Mouse (Mus musculus) left cerebral cortex, postnatal 4 days (tissue): ENCODE measurements around the gene Fig4. TPM values are rescaled to one million over a fixed set of nuclear protein-coding genes. Genes with fewer than 3 reads are reported as not detected.

ENCODE experiments used
- DNase-seq: peaks from one replicate; pipeline ENCODE4 v3.0.0-alpha.2; 2022
- intact Hi-C: fragments of 180-260 bp; cut with DNase I; formaldehyde crosslinking; loops from one replicate; pipeline ENCODE4 v1.15.1; 2025
- total RNA-seq, 2 experiments: library from RNA; stranded (reverse); gene quantifications; 2 replicates each; pipeline ENCODE4 v1.2.3; 2021

Gene Fig4
- total RNA-seq, 2 experiments from 2014 or later: 31.3 to 34.0 TPM

GRCm38 (mm10) chr10:41227626-41228025, 75.4 kb downstream of the Fig4 start:
- no peak for DNase-seq
- intact Hi-C loops: no loop called here

GRCm38 (mm10) chr10:41223499-41223898, 79.6 kb downstream of the Fig4 start:
- no peak for DNase-seq
- intact Hi-C loops: no loop called here

GRCm38 (mm10) chr10:41221204-41221603, 81.9 kb downstream of the Fig4 start:
- intact Hi-C loops: no loop called here
- peak; percentile 68 for DNase-seq

- intact Hi-C loops: no loop called here
- DNase-seq: no peak
Observed at GRCm38 (mm10) chr10:41218897-41219296, 84.2 kb downstream of the Fig4 start.

- no peak for DNase-seq
- intact Hi-C loops: no loop called here
Observed at GRCm38 (mm10) chr10:41214083-41214482, 89.0 kb downstream of the Fig4 start.

- intact Hi-C loops: no loop called here
- DNase-seq: no peak
Observed at GRCm38 (mm10) chr10:41209538-41209937, 93.5 kb downstream of the Fig4 start.

GRCm38 (mm10) chr10:41208860-41209377, 94.1 kb downstream of the Fig4 start:
- no peak for DNase-seq
- intact Hi-C loops: no loop called here

GRCm38 (mm10) chr10:41205647-41206046, 97.4 kb downstream of the Fig4 start:
- no peak for DNase-seq
- intact Hi-C loops: no loop called here

- DNase-seq: no peak
- intact Hi-C loops: no loop called here
Observed at GRCm38 (mm10) chr10:41204637-41205315, 98.3 kb downstream of the Fig4 start.

- intact Hi-C loops: no loop called here
- no peak for DNase-seq
Observed at GRCm38 (mm10) chr10:41204191-41204590, 98.9 kb downstream of the Fig4 start.

- DNase-seq: no peak
- intact Hi-C loops: no loop called here
Observed at GRCm38 (mm10) chr10:41198719-41199118, 104.3 kb downstream of the Fig4 start.

- no peak for DNase-seq
- intact Hi-C loops: no loop called here
Observed at GRCm38 (mm10) chr10:41197788-41198187, 105.3 kb downstream of the Fig4 start.

GRCm38 (mm10) chr10:41196295-41196694, 106.8 kb downstream of the Fig4 start:
- intact Hi-C loops: no loop called here

GRCm38 (mm10) chr10:41189392-41189791, 113.7 kb downstream of the Fig4 start:
- DNase-seq: no peak
- intact Hi-C loops: no loop called here

More at GRCm38 (mm10) chr10:41196295-41196694, 106.8 kb downstream of the Fig4 start:
- no peak for DNase-seq

GRCm38 (mm10) chr10:41183975-41184374, 119.1 kb downstream of the Fig4 start:
- no peak for DNase-seq
- intact Hi-C loops: no loop called here

- intact Hi-C loops: no loop called here
- no peak for DNase-seq
Observed at GRCm38 (mm10) chr10:41182644-41183043, 120.4 kb downstream of the Fig4 start.

GRCm38 (mm10) chr10:41166141-41166540, 136.9 kb downstream of the Fig4 start:
- no peak for DNase-seq
- intact Hi-C loops: no loop called here

GRCm38 (mm10) chr10:41163108-41163507, 140.0 kb downstream of the Fig4 start:
- no peak for DNase-seq
- intact Hi-C loops: no loop called here

GRCm38 (mm10) chr10:41157296-41157695, 145.8 kb downstream of the Fig4 start:
- DNase-seq: no peak
- intact Hi-C loops: no loop called here

- no peak for DNase-seq
Observed at GRCm38 (mm10) chr10:41156693-41157092, 146.4 kb downstream of the Fig4 start.

GRCm38 (mm10) chr10:41153229-41153750, 149.8 kb downstream of the Fig4 start:
- no peak for DNase-seq
- intact Hi-C loops: no loop called here

More at GRCm38 (mm10) chr10:41156693-41157092, 146.4 kb downstream of the Fig4 start:
- intact Hi-C loops: no loop called here

GRCm38 (mm10) chr10:41151901-41152300, 151.2 kb downstream of the Fig4 start:
- intact Hi-C loops: no loop called here
- no peak for DNase-seq
